In genomic region chr5:48705997-48706396, GRCm38 (mm10) we compare ENCODE assay signal across 15 mouse cellular contexts.
"Had no signal": no experiment of that assay in that cellular context is flagged by ENCODE, and none has a peak within 500 bp of the region (broad histone marks: within the 10 kb centered on the region; RNA-seq: fewer than 3 reads in every experiment).

No protein-coding gene starts in this region.

- ATAC-seq: intestine, embryonic 15.5 days; liver, postnatal 0 days had no signal

- H3K27me3 ChIP-seq: intestine, embryonic 15.5 days; limb, embryonic 12.5 days; liver, embryonic 13.5 days; lung, embryonic 15.5 days; megakaryocyte, embryonic 14.5 days; neural tube, embryonic 12.5 days had no signal

- H3K36me3 ChIP-seq: intestine, embryonic 15.5 days; limb, embryonic 12.5 days; liver, embryonic 13.5 days; lung, embryonic 15.5 days; neural tube, embryonic 12.5 days had no signal

- H3K9ac ChIP-seq: intestine, embryonic 15.5 days; limb, embryonic 12.5 days; liver, embryonic 13.5 days; liver, postnatal 0 days; lung, embryonic 15.5 days; neural tube, embryonic 12.5 days had no signal

- H3K4me2 ChIP-seq: intestine, embryonic 15.5 days; limb, embryonic 12.5 days; liver, embryonic 13.5 days; lung, embryonic 15.5 days; neural tube, embryonic 12.5 days had no signal

- H3K4me3 ChIP-seq: intestine, embryonic 15.5 days; limb, embryonic 12.5 days; liver, embryonic 13.5 days; lung, embryonic 15.5 days; megakaryocyte, embryonic 14.5 days; neural tube, embryonic 12.5 days had no signal

- H3K4me1 ChIP-seq: intestine, embryonic 15.5 days; limb, embryonic 12.5 days; liver, embryonic 13.5 days; lung, embryonic 15.5 days; megakaryocyte, embryonic 14.5 days; neural tube, embryonic 12.5 days had no signal

- DNase-seq: kidney, adult 18-20 months; kidney, postnatal 10 days; liver; liver, embryonic 13.5 days; liver, postnatal 0 days; lung, postnatal 14 days; thymus, adult 2 months; thymus, postnatal 25 days had no signal

- H3K9me3 ChIP-seq: intestine, embryonic 15.5 days; limb, embryonic 12.5 days; liver, embryonic 13.5 days; lung, embryonic 15.5 days; megakaryocyte, embryonic 14.5 days; neural tube, embryonic 12.5 days had no signal

- H3K27ac ChIP-seq: intestine, embryonic 15.5 days; limb, embryonic 12.5 days; liver, embryonic 13.5 days; lung, embryonic 15.5 days; macrophage; neural tube, embryonic 12.5 days; stomach, postnatal 0 days had no signal
